In genomic region chr1:12633049-12633448, GRCm38 (mm10) we compare ENCODE assay signal across 14 mouse cellular contexts.
"Had no signal": no experiment of that assay in that cellular context is flagged by ENCODE, and none has a peak within 500 bp of the region (broad histone marks: within the 10 kb centered on the region; RNA-seq: fewer than 3 reads in every experiment).

No protein-coding gene starts in this region.

- H3K27me3 ChIP-seq: embryonic facial prominence, embryonic 12.5 days; embryonic facial prominence, embryonic 13.5 days; embryonic facial prominence, embryonic 15.5 days; forebrain, embryonic 12.5 days; forebrain, embryonic 13.5 days; forebrain, embryonic 15.5 days had no signal

- ATAC-seq: forebrain, embryonic 13.5 days; forebrain, embryonic 14.5 days; forebrain, embryonic 15.5 days; forebrain, embryonic 16.5 days; forebrain, postnatal 0 days had no signal

- H3K36me3 ChIP-seq: embryonic facial prominence, embryonic 10.5 days; embryonic facial prominence, embryonic 12.5 days; embryonic facial prominence, embryonic 13.5 days; embryonic facial prominence, embryonic 15.5 days; forebrain, embryonic 10.5 days; forebrain, embryonic 12.5 days; forebrain, embryonic 15.5 days had no signal

- H3K4me2 ChIP-seq: embryonic facial prominence, embryonic 12.5 days; embryonic facial prominence, embryonic 13.5 days; embryonic facial prominence, embryonic 15.5 days; forebrain, embryonic 12.5 days; forebrain, embryonic 13.5 days; forebrain, embryonic 15.5 days had no signal

- H3K4me3 ChIP-seq: embryonic facial prominence, embryonic 10.5 days; embryonic facial prominence, embryonic 12.5 days; embryonic facial prominence, embryonic 13.5 days; embryonic facial prominence, embryonic 15.5 days; erythroblast, embryonic 14.5 days; forebrain, embryonic 10.5 days; forebrain, embryonic 12.5 days; forebrain, embryonic 13.5 days; forebrain, embryonic 15.5 days; gastrocnemius, adult 2 months; heart, adult 2 months had no signal
